Mouse (Mus musculus): ENCODE results near the gene Olfr495. TPM values are rescaled to one million over a fixed set of nuclear protein-coding genes. Genes with fewer than 3 reads are reported as not detected.

Gene Olfr495
- not detected in 2 replicates for polyA plus RNA-seq (2014; fragmentation: Nextera tagmentation; extraction: Ambion mirVana)

- ATAC-seq (replicated peaks; ENCODE audit: low FRiP score) (no peak), DNase-seq (ENCODE audit: low spot score) (no peak)
- Histone ChIP-seq H3K9ac (ENCODE audit: low read depth, low read length) (no peak within 1 kb of the TSS), H3K36me3 (ENCODE audit: control insufficient read depth, insufficient read depth, low read length) (no peaks in the 10 kb centered on the region), H3K27ac (ENCODE audit: low read depth, low read length) (no peak within 1 kb of the TSS), H3K27me3 (replicated peaks; ENCODE audit: control insufficient read depth, insufficient read depth, low read length) (no peaks in the 10 kb centered on the region), H3K4me3 (ENCODE audit: low read depth, low read length) (no peak within 1 kb of the TSS), H3K4me2 (no peak within 1 kb of the TSS), H3K9me3 (ENCODE audit: control insufficient read depth, low read length) (no peaks in the 10 kb centered on the region), H3K4me1 (replicated peaks; ENCODE audit: control insufficient read depth, insufficient read depth, low read length) (no peaks in the 10 kb centered on the region)
- 61% methylated on average over 1 of the region's 1 CpGs for WGBS
Measured at GRCm38 (mm10) chr7:108392867-108393266, at the start of gene Olfr495. Gene Olfr495, plus strand, starts transcription at chr7:108393167.

GRCm38 (mm10) chr7:108346879-108347278 is 46.1 kb upstream of the Olfr495 start, which contains the start of gene Olfr493:
Gene Olfr493, minus strand, starts transcription at chr7:108346979.
- no peaks in the 10 kb centered on the region for H3K9me3 ChIP-seq (ENCODE audit: control insufficient read depth, low read length)
- no peak within 1 kb of the TSS for H3K4me3 ChIP-seq (ENCODE audit: low read depth, low read length)
- no peak within 1 kb of the TSS for H3K4me2 ChIP-seq
- H3K4me1 ChIP-seq (replicated peaks; ENCODE audit: control insufficient read depth, insufficient read depth, low read length): no peaks in the 10 kb centered on the region
- no peaks in the 10 kb centered on the region for H3K36me3 ChIP-seq (ENCODE audit: control insufficient read depth, insufficient read depth, low read length)
- no peak for DNase-seq (ENCODE audit: low spot score)
- no peak within 1 kb of the TSS for H3K27ac ChIP-seq (ENCODE audit: low read depth, low read length)
- ATAC-seq (replicated peaks; ENCODE audit: low FRiP score): no peak
- 50% methylated on average over 1 of the region's 1 CpGs for WGBS
- H3K27me3 ChIP-seq (replicated peaks; ENCODE audit: control insufficient read depth, insufficient read depth, low read length): no peaks in the 10 kb centered on the region
- no peak within 1 kb of the TSS for H3K9ac ChIP-seq (ENCODE audit: low read depth, low read length)

GRCm38 (mm10) chr7:108365035-108365434 is 27.9 kb upstream of the Olfr495 start, which contains the start of gene Olfr494:
Gene Olfr494, plus strand, starts transcription at chr7:108365335.
- Histone ChIP-seq H3K9ac (ENCODE audit: low read depth, low read length) (no peak within 1 kb of the TSS), H3K4me1 (replicated peaks; ENCODE audit: control insufficient read depth, insufficient read depth, low read length) (no peaks in the 10 kb centered on the region), H3K36me3 (ENCODE audit: control insufficient read depth, insufficient read depth, low read length) (no peaks in the 10 kb centered on the region), H3K27ac (ENCODE audit: low read depth, low read length) (no peak within 1 kb of the TSS), H3K4me2 (no peak within 1 kb of the TSS), H3K9me3 (ENCODE audit: control insufficient read depth, low read length) (no peaks in the 10 kb centered on the region), H3K4me3 (ENCODE audit: low read depth, low read length) (no peak within 1 kb of the TSS), H3K27me3 (replicated peaks; ENCODE audit: control insufficient read depth, insufficient read depth, low read length) (no peaks in the 10 kb centered on the region)
- ATAC-seq (replicated peaks; ENCODE audit: low FRiP score) (no peak), DNase-seq (ENCODE audit: low spot score) (no peak)
- 74% methylated on average over 3 of the region's 3 CpGs for WGBS

GRCm38 (mm10) chr7:108420121-108420520 is 27.2 kb downstream of the Olfr495 start, which contains the start of gene Olfr497:
Gene Olfr497, plus strand, starts transcription at chr7:108420421.
- Histone ChIP-seq H3K4me2 (no peak within 1 kb of the TSS), H3K36me3 (ENCODE audit: control insufficient read depth, insufficient read depth, low read length) (no peaks in the 10 kb centered on the region), H3K27me3 (replicated peaks; ENCODE audit: control insufficient read depth, insufficient read depth, low read length) (no peaks in the 10 kb centered on the region), H3K4me3 (ENCODE audit: low read depth, low read length) (no peak within 1 kb of the TSS), H3K9ac (ENCODE audit: low read depth, low read length) (no peak within 1 kb of the TSS), H3K9me3 (ENCODE audit: control insufficient read depth, low read length) (no peaks in the 10 kb centered on the region), H3K27ac (ENCODE audit: low read depth, low read length) (no peak within 1 kb of the TSS), H3K4me1 (replicated peaks; ENCODE audit: control insufficient read depth, insufficient read depth, low read length) (no peaks in the 10 kb centered on the region)
- 70% methylated on average over 2 of the region's 2 CpGs for WGBS
- ATAC-seq (replicated peaks; ENCODE audit: low FRiP score) (no peak), DNase-seq (ENCODE audit: low spot score) (no peak)

Other genes with a start within 250 kb of the Olfr495 start
- gene Olfr485, start 233.3 kb upstream of the Olfr495 start, polyA plus RNA-seq (2014; fragmentation: Nextera tagmentation; extraction: Ambion mirVana): not detected in 2 replicates
- not detected in 2 replicates for gene Olfr486, start 220.4 kb upstream of the Olfr495 start, polyA plus RNA-seq (2014; fragmentation: Nextera tagmentation; extraction: Ambion mirVana)
- not detected in 2 replicates for gene Olfr487, start 178.5 kb upstream of the Olfr495 start, polyA plus RNA-seq (2014; fragmentation: Nextera tagmentation; extraction: Ambion mirVana)
- not detected in 2 replicates for gene Olfr488, start 134.8 kb upstream of the Olfr495 start, polyA plus RNA-seq (2014; fragmentation: Nextera tagmentation; extraction: Ambion mirVana)
- gene Olfr490, start 104.2 kb upstream of the Olfr495 start, polyA plus RNA-seq (2014; fragmentation: Nextera tagmentation; extraction: Ambion mirVana): not detected in 2 replicates
- not detected in 2 replicates for gene Olfr491, start 79.7 kb upstream of the Olfr495 start, polyA plus RNA-seq (2014; fragmentation: Nextera tagmentation; extraction: Ambion mirVana)
- not detected in 2 replicates for gene Olfr492, start 69.5 kb upstream of the Olfr495 start, polyA plus RNA-seq (2014; fragmentation: Nextera tagmentation; extraction: Ambion mirVana)
- not detected in 2 replicates for gene Olfr493, start 46.2 kb upstream of the Olfr495 start, polyA plus RNA-seq (2014; fragmentation: Nextera tagmentation; extraction: Ambion mirVana)
- not detected in 2 replicates for gene Olfr494, start 27.8 kb upstream of the Olfr495 start, polyA plus RNA-seq (2014; fragmentation: Nextera tagmentation; extraction: Ambion mirVana)
- not detected in 2 replicates for gene Olfr497, start 27.3 kb downstream of the Olfr495 start, polyA plus RNA-seq (2014; fragmentation: Nextera tagmentation; extraction: Ambion mirVana)
- not detected in 2 replicates for gene Olfr498, start 72.2 kb downstream of the Olfr495 start, polyA plus RNA-seq (2014; fragmentation: Nextera tagmentation; extraction: Ambion mirVana)
- not detected in 2 replicates for gene Olfr502, start 131.9 kb downstream of the Olfr495 start, polyA plus RNA-seq (2014; fragmentation: Nextera tagmentation; extraction: Ambion mirVana)
- gene Olfr503, start 151.4 kb downstream of the Olfr495 start, polyA plus RNA-seq (2014; fragmentation: Nextera tagmentation; extraction: Ambion mirVana): not detected in 2 replicates
- gene Olfr504, start 172.6 kb downstream of the Olfr495 start, polyA plus RNA-seq (2014; fragmentation: Nextera tagmentation; extraction: Ambion mirVana): not detected in 2 replicates
- gene Olfr506, start 217.6 kb downstream of the Olfr495 start, polyA plus RNA-seq (2014; fragmentation: Nextera tagmentation; extraction: Ambion mirVana): not detected in 2 replicates
- not detected in 2 replicates for gene Olfr507, start 228.6 kb downstream of the Olfr495 start, polyA plus RNA-seq (2014; fragmentation: Nextera tagmentation; extraction: Ambion mirVana)
- gene Olfr508, start 236.8 kb downstream of the Olfr495 start, polyA plus RNA-seq (2014; fragmentation: Nextera tagmentation; extraction: Ambion mirVana): not detected in 2 replicates

Data from liver, embryonic 11.5 days (tissue).